Mouse (Mus musculus): ENCODE data around the gene Cnp. TPM values are rescaled to one million over a fixed set of nuclear protein-coding genes. Genes with fewer than 3 reads are reported as not detected.

The Cnp gene
- polyA plus RNA-seq, 1 experiment from 2014 or later, result 53.2 TPM

DNA sequence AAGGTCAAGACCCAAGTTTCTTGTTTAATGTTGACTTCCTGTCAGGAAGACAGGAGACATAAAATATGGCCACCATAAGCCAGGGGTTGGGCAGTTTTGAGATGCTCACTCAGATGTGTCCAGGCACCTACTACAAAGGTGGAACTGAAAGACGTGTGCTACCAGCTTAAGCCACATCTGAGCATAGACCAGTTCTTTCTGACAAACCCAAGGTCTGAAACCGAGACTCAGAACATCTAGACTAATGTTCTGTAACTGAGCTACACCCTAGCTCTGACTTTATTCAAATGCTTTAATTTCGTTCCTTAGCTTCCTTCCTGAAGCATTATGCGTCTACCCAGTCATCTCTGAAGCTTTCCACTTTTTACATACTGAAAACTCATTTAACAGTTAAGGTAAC, 23.4 kb downstream of the Cnp start:
- Histone ChIP-seq H3K4me1 (replicated peaks) (0 out of 2 replicates have a peak, but pooled peaks cover 2% of the 10 kb centered on the region), H3K36me3 (peaks cover 89% of the 10 kb centered on the region), H3K27me3 (no peaks in the 10 kb centered on the region), H3K9me3 (no peaks in the 10 kb centered on the region), H3K4me3 (no peak overlapping the region), H3K27ac (replicated peaks) (no peak overlapping the region), H3K4me2 (no peak overlapping the region), H3K9ac (no peak overlapping the region)
- WGBS, result 91% methylated on average over 4 of the region's 4 CpGs
- no peak for ATAC-seq (ENCODE audit: low read depth)

DNA sequence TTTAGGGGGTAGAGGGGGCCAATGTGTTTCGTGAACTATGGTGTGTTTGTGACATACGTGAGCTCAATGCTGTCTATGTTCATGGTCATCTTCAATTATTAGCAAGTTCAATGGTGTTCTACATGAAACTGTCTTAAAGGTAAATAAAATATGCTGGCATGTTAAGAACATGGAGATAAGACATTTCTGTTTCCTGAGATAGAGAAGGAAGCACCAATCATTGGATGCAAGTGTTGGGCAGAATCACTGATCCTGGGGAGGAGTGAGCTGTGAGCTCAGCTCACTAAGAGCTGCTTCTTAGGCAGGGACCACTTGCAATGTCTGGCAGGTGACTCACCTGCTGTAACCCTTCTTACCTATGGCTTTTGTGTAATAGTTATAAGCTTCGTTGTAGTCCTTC, 26.7 kb downstream of the Cnp start:
- no peak for ATAC-seq (ENCODE audit: low read depth)
- WGBS, result 97% methylated on average over 3 of the region's 3 CpGs
- Histone ChIP-seq H3K36me3 (peaks cover 57% of the 10 kb centered on the region), H3K4me3 (no peak overlapping the region), H3K4me1 (replicated peaks) (peaks cover 20% of the 10 kb centered on the region), H3K27me3 (no peaks in the 10 kb centered on the region), H3K9ac (no peak overlapping the region), H3K4me2 (no peak overlapping the region), H3K9me3 (no peaks in the 10 kb centered on the region), H3K27ac (replicated peaks) (no peak overlapping the region)

DNA sequence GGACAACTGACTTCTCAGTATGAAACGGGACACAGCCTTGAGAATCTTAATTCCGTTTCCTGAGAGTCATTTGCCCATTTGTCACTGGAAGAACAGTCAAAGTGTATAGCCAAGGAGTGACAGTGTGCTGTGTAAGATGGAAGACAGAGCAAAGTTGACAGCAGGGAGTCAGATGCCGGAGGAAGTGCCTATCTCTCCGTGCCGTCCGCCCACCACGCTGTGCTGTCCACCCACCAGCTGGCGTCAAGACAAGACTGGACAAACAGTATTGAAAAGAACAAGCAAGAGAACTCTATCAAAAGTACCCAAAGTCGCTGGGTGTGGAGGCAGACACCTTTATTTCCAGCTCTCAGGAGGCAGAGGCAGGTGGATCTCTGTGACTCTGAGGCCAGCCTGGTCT, 28.5 kb downstream of the Cnp start:
- Histone ChIP-seq H3K9ac (no peak overlapping the region), H3K27ac (replicated peaks) (no peak overlapping the region), H3K4me3 (no peak overlapping the region), H3K27me3 (no peaks in the 10 kb centered on the region), H3K9me3 (no peaks in the 10 kb centered on the region), H3K36me3 (peaks cover 42% of the 10 kb centered on the region), H3K4me1 (replicated peaks) (peaks cover 20% of the 10 kb centered on the region), H3K4me2 (no peak overlapping the region)
- no peak for ATAC-seq (ENCODE audit: low read depth)
- WGBS, result 94% methylated on average over 9 of the region's 9 CpGs

DNA sequence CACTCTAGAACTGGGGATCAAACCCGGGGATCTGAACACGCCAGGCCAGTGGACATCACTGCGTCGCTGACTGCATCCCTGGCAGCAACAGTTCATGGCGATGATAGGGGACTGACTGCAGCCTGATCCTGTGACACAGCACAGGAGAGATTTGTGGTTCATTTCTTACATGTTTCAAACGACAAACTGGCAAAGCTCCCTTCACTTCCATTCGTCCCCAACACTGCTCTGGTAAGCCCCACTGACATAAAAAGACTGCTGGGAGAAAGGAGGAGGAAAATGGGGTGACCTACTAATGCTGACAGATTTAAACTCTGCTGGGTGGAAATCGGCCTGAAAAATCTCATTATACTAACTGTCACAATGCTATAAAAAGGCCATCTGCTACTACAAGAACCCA, 29.1 kb downstream of the Cnp start:
- H3K36me3 ChIP-seq, result peaks cover 40% of the 10 kb centered on the region

DNA sequence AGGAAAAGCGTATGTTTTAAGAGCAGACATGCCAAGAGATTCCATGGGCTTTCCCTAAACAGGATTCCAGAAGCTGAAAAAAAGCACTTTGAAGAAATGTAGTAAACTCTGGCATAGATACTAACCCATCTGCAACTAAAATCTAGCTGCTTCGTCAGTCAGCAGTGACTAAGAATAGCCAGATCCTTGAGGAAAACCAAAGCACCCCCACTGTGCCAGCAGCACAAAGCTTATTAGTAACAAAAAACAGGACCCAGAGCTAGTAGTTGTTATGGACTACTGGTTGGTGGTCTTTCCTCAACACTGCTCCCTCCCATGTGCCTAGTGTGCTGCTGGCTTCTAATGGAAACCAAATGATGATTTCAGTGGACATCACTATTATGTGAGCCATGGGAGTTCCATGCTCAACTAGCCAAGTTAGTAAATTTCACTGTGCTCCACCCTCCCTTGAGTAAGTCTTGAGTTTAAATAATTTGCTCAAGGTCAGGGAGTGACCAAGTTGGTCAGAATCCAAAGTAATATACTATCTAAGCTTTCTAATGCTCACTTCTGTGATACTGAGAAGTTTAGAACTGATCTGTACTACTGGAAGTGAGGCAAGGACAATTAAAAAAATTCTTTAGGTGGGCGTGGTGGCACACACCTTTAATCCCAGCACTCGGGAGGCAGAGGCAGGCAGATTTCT, 29.8 kb downstream of the Cnp start:
- 80% methylated on average over 4 of the region's 4 CpGs for WGBS
- no peak overlapping the region for H3K27ac ChIP-seq (replicated peaks)

More for the DNA sequence above, 29.1 kb downstream of the Cnp start:
- H3K27ac ChIP-seq (replicated peaks), result no peak overlapping the region
- peaks cover 24% of the 10 kb centered on the region for H3K4me1 ChIP-seq (replicated peaks)
- no peak overlapping the region for H3K4me3 ChIP-seq
- H3K4me2 ChIP-seq, result no peak overlapping the region
- H3K9me3 ChIP-seq, result no peaks in the 10 kb centered on the region
- WGBS, result 83% methylated on average over 8 of the region's 8 CpGs
- no peaks in the 10 kb centered on the region for H3K27me3 ChIP-seq
- ATAC-seq (ENCODE audit: low read depth), result no peak
- no peak overlapping the region for H3K9ac ChIP-seq

DNA sequence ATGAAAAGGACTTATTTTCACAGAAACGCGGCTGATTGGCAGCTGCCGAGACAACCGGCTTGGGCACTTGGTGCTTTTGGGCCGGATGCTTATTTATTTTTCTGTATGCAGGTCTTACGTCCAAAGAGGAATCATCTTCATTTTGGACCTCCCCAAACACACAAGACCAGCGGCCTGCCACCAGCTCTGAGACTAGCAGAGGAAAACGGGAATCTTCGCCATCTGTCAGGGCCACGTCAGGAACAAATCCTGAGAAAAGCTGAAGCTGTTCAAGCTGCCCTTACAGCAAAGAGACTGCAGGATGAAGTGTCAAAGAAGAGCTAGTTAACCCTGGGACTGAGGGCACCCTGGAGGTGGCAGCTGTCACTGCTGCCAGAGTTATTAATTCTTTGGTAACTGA, 30.7 kb downstream of the Cnp start:
- H3K9me3 ChIP-seq, result no peaks in the 10 kb centered on the region
- H3K4me1 ChIP-seq (replicated peaks), result peaks cover 34% of the 10 kb centered on the region
- ATAC-seq (ENCODE audit: low read depth), result no peak
- no peak overlapping the region for H3K9ac ChIP-seq
- no peak overlapping the region for H3K4me2 ChIP-seq
- no peaks in the 10 kb centered on the region for H3K27me3 ChIP-seq
- WGBS, result 84% methylated on average over 10 of the region's 10 CpGs
- no peak overlapping the region for H3K4me3 ChIP-seq
- H3K27ac ChIP-seq (replicated peaks), result 0 out of 2 replicates have a peak overlapping the region, but pooled peaks have one; percentile 23
- peaks cover 24% of the 10 kb centered on the region for H3K36me3 ChIP-seq

More for the DNA sequence above, 29.8 kb downstream of the Cnp start:
- Histone ChIP-seq H3K9ac (no peak overlapping the region), H3K9me3 (no peaks in the 10 kb centered on the region), H3K36me3 (peaks cover 34% of the 10 kb centered on the region), H3K4me1 (replicated peaks) (peaks cover 25% of the 10 kb centered on the region), H3K27me3 (no peaks in the 10 kb centered on the region), H3K4me3 (no peak overlapping the region), H3K4me2 (no peak overlapping the region)
- ATAC-seq (ENCODE audit: low read depth), result no peak

DNA sequence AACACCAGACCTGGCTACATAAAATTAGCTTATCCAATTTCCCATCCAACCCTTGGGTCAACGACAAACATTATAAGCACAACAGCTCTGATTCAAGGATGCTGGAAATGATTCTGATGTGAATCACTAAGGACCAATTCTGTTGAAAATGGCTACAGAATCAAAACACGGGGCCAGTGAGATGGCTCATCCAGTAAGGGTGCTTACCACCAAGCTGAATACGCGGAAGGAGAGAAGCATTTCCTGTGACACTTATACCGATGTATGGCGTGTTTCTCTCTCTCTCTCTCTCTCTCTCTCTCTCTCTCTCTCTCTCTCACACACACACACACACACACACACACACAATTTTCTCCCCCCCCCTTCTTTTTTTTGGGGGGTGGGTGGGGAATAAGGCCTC, 32.4 kb downstream of the Cnp start:
- H3K27me3 ChIP-seq, result no peaks in the 10 kb centered on the region
- WGBS, result 92% methylated on average over 6 of the region's 6 CpGs
- no peak overlapping the region for H3K27ac ChIP-seq (replicated peaks)
- no peak overlapping the region for H3K4me3 ChIP-seq
- no peak overlapping the region for H3K9ac ChIP-seq
- ATAC-seq (ENCODE audit: low read depth), result no peak
- H3K4me2 ChIP-seq, result no peak overlapping the region
- no peaks in the 10 kb centered on the region for H3K9me3 ChIP-seq
- H3K36me3 ChIP-seq, result peaks cover 16% of the 10 kb centered on the region
- H3K4me1 ChIP-seq (replicated peaks), result peaks cover 40% of the 10 kb centered on the region

DNA sequence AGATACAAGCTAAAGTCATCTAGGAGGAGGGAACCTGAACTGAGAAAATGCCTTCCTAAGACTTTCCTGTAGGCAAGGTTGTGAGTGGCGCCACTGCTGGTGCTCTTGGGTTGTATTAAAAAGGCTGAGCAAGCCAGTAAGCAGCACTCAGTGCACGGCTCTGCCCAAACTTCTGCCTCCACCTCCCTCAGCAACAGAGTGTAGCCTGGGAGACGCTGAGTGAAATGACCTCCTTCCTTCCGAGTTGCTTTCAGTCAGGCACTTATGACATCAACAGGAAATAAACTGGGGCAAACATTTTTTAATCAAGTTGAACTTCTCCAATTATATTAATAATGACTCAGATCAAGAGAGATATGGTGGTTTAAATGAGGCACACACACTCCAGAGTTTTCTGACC, 34.1 kb downstream of the Cnp start:
- Histone ChIP-seq H3K27me3 (no peaks in the 10 kb centered on the region), H3K4me3 (no peak overlapping the region), H3K36me3 (peaks cover 14% of the 10 kb centered on the region), H3K9me3 (no peaks in the 10 kb centered on the region), H3K9ac (no peak overlapping the region), H3K4me1 (replicated peaks) (peaks cover 45% of the 10 kb centered on the region), H3K4me2 (no peak overlapping the region), H3K27ac (replicated peaks) (no peak overlapping the region)
- 82% methylated on average over 4 of the region's 4 CpGs for WGBS
- no peak for ATAC-seq (ENCODE audit: low read depth)

DNA sequence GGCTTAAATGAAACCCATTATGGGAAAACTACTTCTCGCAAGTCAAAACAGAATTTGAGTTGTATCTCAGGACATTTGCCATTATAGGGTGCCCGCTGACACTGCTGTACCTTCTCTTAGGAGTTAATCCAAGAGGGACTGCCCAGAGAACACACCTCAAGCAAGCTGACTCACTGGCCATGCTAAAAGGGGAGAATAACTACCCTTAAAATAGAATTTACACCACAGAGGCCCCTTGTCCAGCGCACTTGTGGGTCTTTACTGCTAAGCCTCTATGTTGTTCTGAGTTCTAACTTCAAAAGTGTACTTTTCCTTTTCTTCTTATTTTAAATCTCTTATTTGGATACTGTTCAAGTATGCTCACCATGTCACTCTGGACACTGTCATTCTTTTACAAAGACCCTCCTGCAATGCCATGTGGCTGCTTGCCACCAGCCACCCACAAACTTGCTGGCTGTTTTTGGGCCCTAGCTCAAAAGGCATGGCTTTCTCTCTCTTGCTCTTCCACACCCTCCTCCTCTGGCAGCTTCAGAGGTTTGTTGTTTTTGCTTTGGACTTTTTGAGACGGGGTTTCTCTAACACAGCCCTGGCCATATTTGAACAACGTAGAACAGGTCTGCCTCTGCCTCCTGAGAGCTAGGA, 34.8 kb downstream of the Cnp start:
- 88% methylated on average over 5 of the region's 5 CpGs for WGBS
- no peaks in the 10 kb centered on the region for H3K9me3 ChIP-seq
- no peak overlapping the region for H3K9ac ChIP-seq
- no peak for ATAC-seq (ENCODE audit: low read depth)
- no peaks in the 10 kb centered on the region for H3K27me3 ChIP-seq
- H3K27ac ChIP-seq (replicated peaks), result 0 out of 2 replicates have a peak overlapping the region, but pooled peaks have one; percentile 46
- H3K4me3 ChIP-seq, result no peak overlapping the region
- H3K4me1 ChIP-seq (replicated peaks), result peaks cover 38% of the 10 kb centered on the region
- H3K36me3 ChIP-seq, result peaks cover 14% of the 10 kb centered on the region
- no peak overlapping the region for H3K4me2 ChIP-seq

DNA sequence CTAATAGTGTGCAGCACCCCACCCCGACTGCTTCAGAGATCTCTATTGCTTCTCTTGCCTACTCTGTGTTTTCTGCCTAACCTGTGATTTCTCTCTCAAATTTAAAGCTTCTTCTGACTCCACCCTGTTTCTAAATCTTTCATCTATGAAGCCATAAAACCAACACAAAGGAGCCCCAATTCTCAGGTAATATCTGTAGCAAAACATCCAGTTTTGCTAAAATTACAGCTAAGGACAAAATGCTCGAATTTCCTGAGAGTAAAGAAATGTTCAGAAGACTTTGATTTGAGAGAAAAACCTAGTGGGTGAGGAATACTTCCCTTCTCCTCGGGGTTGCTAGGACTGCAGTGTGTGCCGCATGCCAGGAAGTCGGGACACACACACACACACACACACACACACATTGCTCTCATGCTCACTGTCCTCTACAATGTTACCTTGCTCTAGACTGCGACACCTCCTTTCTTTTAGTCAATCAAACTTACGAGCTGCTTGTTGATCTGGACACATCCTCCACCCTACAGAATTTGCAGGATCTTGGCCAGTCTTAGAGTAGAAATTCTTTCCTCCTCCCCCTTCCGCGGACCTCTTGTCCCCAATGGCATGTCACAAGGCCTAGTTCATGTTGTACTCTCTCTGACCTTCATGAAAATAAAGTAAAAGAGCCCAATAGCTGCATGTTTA, 35.4 kb downstream of the Cnp start:
- ATAC-seq (ENCODE audit: low read depth), result no peak
- H3K27ac ChIP-seq (replicated peaks), result 0 out of 2 replicates have a peak overlapping the region, but pooled peaks have one; percentile 46

DNA sequence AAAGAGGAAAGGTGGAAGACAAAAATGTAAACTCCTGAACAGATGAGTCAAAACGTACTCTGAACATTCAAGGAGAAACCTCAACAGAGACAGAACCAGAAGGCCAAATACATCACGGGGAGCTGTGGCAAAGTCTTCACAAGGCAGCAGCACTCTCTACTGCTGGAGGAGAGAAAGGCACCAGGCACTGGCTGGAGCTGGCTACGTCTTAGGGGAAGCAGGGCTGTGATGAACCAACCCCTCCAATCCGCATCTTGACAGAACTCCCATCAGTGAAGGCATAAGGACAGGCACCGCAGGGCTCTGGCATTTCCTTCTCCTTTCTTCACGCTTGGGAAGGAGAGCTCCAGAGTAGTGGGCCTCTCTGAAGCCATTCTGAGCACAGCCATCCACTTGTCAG, 36.9 kb downstream of the Cnp start:
- no peak overlapping the region for H3K9ac ChIP-seq
- 86% methylated on average over 6 of the region's 6 CpGs for WGBS
- no peak overlapping the region for H3K27ac ChIP-seq (replicated peaks)
- H3K9me3 ChIP-seq, result no peaks in the 10 kb centered on the region
- no peaks in the 10 kb centered on the region for H3K27me3 ChIP-seq
- H3K36me3 ChIP-seq, result peaks cover 19% of the 10 kb centered on the region
- H3K4me1 ChIP-seq (replicated peaks), result peaks cover 35% of the 10 kb centered on the region
- H3K4me3 ChIP-seq, result no peak overlapping the region
- no peak for ATAC-seq (ENCODE audit: low read depth)
- no peak overlapping the region for H3K4me2 ChIP-seq

More for the DNA sequence above, 35.4 kb downstream of the Cnp start:
- WGBS, result 80% methylated on average over 9 of the region's 9 CpGs
- H3K9me3 ChIP-seq, result no peaks in the 10 kb centered on the region
- H3K9ac ChIP-seq, result no peak overlapping the region
- peaks cover 14% of the 10 kb centered on the region for H3K36me3 ChIP-seq
- no peaks in the 10 kb centered on the region for H3K27me3 ChIP-seq
- H3K4me3 ChIP-seq, result no peak overlapping the region
- peaks cover 38% of the 10 kb centered on the region for H3K4me1 ChIP-seq (replicated peaks)
- H3K4me2 ChIP-seq, result no peak overlapping the region

DNA sequence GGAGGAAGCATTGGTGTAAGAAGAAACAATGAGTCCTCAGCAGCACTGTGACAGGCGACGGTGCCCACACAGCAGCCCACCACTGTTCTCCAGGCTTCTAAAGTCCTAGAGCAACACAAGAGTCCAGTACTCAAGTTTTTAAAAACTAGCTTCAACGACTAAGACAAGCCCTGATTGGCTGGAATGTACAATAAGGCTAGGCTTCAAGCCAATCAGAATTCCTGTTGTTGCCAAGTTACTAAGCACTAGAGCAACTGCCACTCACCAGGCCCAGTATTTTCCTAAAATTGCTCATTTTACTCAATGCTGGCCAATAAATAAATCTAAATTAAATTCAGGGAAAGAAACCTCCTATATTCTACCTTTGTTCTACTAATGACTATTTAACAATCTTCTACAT, 38.5 kb downstream of the Cnp start:
- Histone ChIP-seq H3K4me2 (no peak overlapping the region), H3K4me1 (replicated peaks) (peaks cover 49% of the 10 kb centered on the region), H3K27ac (replicated peaks) (no peak overlapping the region), H3K27me3 (no peaks in the 10 kb centered on the region), H3K9me3 (no peaks in the 10 kb centered on the region), H3K9ac (no peak overlapping the region), H3K4me3 (no peak overlapping the region), H3K36me3 (peaks cover 16% of the 10 kb centered on the region)
- ATAC-seq (ENCODE audit: low read depth), result no peak
- WGBS, result 92% methylated on average over 3 of the region's 3 CpGs

Measured in neural tube, embryonic 13.5 days (tissue).